Mouse (Mus musculus): ENCODE measurements around the gene Phf2. TPM values are rescaled to one million over a fixed set of nuclear protein-coding genes. Genes with fewer than 3 reads are reported as not detected.

The Phf2 gene
- 24.8 and 26.8 TPM in 2 replicates for total RNA-seq (2015)
- total RNA-seq (2017): 9.9 and 15.3 TPM in 2 replicates

DNA sequence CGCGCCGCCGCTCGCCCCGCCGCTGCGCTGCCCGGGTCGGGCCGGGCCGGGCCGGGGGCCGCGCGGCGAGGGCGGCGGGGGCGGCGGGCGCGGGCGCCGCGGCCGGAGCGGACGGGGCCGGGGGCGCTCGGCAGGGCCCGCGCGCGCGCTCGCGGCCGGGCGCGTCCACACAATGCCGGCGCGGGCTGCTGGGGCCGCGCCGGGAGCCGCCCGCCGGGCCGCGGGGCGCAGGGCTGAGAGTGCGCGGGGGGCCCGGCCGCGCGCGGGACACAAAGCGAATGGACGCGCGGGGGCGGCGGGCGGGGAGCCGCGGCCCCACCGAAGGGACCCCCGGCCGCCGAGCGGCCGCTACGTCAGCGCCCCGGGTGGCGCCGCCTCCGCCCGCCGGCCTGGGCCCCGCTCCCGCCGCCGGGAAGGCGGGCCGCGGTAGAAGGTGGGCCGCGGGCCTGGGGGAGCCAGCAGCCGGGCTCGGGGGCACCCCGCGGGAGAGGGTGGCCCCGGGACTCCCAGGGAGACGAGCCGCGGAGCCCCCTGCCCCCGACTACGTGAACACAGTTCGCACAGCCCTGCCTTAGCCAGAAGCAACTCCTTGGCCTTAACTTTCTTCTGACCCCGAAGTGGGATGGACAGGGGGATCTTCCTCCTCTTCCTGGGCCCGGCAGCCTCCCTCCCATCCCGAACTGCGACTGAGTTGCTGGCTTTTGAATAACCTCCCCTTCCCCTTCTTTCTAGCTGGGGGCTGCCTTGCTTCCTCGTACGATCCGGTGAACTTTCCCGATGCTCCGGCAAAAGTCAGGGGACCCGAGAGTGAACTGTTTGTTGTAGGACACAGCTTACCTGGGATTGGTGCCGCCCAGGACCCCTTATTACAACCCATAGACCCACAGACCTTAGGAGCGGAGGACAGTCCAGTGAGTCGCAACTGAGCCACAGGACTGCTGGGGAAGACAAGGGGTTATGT lies at the start of gene Phf2:
Gene Phf2 (minus strand): TSS at position 349 of the 961 bp plus-strand sequence.
- ATAC-seq (ENCODE audit: poor library complexity, severe bottlenecking): peak; percentile 10; the same call in 1 of the 2 replicates

DNA sequence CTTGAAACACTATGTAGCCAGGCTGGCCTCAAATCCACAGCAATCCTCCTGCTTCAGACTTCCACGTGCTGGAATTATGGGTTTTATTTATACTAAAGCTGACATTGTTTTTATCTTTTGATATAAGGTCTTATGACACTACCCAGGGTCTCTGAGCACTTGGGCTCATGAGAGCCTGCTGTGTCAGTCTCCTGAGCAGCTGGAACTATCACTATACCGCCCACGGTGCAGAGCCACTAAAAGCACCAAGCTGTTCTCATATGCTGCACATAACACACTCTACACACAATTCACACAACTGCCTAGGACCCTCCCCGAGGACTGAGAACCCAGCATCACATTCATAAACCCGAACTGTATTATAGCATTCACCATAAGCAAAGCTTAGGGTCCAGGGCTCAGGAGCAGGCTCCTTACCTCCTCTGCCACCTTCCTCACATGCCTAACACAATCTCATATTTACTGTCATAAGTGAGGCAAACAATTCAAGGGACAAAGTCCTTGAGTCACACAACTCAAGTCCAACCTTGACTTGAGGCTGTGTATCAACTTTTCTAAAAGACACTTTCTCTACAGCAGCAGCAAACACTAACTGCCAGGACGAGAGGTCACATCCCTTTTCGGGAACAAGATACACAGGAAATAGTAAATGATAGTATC lies 49.0 kb upstream of the Phf2 start:
- ATAC-seq (ENCODE audit: poor library complexity, severe bottlenecking): no peak

DNA sequence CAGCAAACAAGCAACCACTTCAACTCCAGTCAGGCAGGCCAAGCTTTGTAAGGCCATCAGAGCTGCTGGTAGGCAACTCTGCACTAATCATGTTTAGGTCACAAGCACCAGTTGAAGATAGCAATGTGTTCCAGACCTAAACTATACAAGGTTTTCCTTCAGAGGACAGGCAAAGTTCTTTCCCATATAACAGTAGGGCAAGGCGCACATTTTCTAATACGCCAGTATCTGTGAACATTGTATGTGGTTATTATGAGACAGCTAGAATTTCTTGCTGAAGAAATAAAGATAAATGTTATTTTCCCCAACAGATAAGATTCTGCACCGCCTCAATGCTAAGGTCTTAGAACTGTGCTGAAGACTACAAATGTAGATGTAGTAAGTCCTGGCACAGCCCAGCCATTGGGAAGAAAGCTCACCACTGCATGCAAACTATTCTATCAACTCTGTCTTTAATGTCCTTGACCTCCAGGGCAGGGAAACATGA lies 46.2 kb upstream of the Phf2 start:
- ATAC-seq (ENCODE audit: poor library complexity, severe bottlenecking): no peak

DNA sequence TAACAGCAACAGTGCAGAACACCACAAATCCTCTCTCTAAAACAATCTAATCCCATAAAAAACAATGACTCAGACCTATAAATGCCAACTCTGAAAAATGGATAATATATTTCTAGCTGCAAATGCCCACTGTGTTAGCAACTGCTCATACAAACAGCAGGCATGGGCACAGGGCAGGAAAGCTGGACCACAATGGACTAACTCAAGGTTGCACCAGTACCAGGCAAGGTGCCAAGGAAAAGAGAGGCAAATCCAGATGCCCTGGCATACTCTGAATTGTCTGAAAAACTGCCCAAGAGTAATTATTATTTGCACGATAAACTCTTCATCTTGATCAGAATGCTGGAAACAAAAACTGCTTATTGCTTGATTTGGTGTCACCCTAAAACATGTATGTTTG lies 42.8 kb upstream of the Phf2 start:
- ATAC-seq (ENCODE audit: poor library complexity, severe bottlenecking): no peak

DNA sequence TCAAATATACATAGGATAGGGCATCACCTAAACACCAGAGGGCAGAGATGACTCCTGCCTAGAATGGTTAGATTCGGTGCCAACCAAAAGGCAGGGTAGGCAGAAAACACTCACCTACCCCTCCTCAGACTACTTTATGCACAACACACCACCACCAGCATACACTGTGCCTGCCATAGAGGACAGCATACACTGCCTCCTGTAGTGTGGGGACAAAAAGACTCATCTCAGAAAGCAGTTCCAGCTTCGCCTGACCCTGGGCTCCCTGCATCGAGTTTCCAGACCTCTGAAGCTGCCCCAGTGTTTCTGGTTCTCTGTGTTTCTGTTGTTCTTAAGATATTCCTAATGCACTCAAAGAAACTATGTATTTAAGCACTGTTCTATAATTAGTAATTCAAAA lies 42.2 kb upstream of the Phf2 start:
- ATAC-seq (ENCODE audit: poor library complexity, severe bottlenecking): no peak

DNA sequence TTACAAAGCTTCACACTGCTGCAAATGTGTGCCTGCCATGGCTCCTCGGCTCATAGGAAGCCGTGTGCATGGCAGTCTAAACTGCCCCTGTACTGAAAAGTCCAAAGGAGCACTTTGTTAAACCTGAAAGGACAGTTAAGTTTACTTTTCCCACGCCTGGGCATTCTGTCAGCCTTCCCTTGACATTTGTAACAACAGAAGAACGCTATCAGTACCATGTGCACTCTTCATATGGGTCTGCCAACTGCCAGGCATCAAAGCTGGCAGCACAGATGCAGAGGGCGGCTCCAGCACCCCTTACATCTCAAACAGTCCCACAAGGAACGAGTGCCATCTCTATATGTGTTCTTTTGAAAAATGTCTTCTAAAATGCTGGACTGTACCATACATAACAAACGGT lies 40.5 kb upstream of the Phf2 start:
- ATAC-seq (ENCODE audit: poor library complexity, severe bottlenecking): no peak

DNA sequence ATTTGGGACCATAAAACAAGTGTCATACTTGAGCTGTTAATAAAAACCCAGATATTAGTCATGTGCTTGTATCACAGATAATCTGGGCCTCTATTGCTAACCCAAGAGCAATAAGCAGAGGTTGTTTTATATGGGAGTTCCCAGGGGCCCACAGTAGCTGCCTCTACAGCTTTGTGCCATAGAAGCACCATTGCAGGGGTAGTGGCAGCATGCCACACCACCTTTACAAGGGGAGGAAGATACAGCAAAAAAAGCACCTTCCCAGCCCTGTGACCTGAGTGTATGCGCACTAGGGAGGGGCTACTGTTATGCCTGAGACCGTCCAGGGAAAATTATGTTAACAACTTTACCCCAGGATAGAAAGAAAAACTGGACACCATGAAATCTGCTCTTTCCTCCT lies 34.5 kb upstream of the Phf2 start:
- no peak for ATAC-seq (ENCODE audit: poor library complexity, severe bottlenecking)

DNA sequence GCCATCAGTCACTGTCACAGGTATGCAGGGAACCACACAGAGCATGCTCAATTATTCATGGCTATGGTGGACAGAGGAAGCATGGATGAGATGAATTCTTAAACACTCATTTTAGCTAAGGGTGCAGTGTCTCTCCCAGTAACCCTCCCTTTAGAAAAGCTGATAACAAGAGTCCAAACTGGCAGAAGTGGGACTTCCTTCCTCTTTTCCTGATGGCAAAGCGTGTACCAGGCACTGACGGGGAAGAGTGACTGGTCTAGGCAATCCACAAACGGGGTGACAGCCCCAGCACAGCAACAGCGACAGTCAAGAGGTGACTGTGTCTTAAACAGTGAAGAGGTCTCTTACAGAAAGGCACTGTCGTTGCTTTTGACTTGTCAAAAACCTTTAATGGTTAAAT lies 24.5 kb upstream of the Phf2 start:
- no peak for ATAC-seq (ENCODE audit: poor library complexity, severe bottlenecking)

DNA sequence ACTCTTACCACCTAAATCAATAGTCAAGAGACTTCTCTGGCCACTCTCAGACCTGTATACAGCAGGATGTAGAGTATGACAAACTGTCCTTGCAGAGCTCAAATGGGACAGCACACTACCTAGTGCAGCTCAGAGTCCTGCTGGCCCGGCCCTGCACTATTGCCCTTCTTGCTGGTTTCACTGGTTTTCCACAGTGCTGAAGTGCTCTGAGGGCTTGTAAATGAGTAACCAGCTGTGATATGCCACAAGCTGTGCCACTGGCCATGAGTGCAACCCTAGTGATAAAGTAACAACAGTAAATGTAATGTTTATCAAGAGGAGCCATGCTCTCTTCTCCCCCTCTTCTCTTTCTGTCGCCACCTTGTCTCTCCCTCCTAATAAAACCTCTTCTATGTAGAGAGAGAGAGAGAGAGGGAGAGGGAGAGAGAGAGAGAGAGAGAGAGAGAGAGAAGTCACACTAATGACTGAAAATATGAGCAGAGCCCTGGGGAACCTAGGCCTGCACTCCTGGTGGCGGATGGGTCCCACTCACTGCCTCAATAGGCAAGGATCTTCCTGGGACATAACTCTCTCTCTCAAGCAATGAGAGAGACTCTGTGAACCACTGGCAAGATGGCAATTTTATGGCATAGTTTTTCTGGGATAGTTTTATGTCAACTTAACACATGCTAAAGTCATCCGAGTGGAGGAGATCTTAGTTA lies 19.5 kb upstream of the Phf2 start:
- ATAC-seq (ENCODE audit: poor library complexity, severe bottlenecking): no peak

DNA sequence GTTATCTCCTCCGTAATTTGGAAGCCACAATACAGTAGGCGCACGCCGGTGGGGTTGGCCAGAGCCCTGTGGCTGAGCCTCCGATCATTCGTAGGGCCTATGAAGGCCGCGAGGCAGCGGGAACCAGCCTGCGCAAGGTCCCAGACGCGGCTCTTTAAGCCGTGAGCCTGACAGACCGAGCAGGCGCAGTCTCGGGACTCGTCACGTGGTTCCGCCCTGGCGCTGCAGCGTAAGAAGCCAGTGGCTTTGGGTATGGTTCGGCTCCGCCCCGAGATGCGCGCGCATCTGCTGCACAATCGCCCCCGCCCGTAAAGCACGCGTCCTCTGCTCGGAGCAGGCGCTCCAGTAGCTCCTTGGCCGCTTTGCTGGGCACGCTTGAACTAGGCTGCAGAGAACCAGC lies 7.6 kb upstream of the Phf2 start:
- ATAC-seq (ENCODE audit: poor library complexity, severe bottlenecking): peak; percentile 99

DNA sequence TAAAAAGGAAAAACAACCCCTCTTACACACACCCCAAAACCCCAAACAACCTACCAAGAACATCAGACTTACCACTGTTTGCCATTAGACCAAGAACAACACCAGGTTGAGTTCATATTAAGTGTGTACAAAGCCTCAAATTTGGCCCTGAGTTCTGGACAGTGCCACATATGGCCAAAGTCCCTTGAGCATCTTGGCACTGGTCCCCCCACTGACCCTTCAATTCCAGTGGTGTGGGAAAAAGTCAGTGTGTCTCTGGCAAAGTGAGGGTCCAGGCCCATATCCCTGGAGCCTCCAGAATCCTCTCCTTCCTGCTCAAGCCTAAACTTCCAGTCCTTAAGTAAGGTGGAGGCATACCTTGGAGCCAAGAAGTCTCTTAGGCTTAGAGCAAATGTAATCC lies 6.9 kb upstream of the Phf2 start:
- no peak for ATAC-seq (ENCODE audit: poor library complexity, severe bottlenecking)

DNA sequence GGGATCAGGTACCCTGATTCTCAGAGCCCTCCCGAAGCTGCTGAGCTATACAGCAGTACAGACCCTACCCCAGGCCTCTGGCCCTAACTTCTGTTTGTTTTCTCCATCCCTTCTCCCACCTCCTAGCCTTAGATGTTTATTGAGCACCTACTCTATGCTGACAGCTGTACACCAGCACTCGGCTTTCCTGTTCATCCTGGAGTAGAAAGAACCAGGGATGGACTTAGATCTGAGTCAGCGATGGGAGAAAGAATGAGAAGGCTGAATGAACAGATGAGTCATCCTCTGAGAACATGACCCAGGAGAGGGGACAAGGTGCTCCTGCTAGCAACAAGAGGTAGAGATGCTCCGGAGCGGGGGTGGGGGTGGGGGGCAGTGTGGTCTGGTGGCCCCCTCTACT lies 1.8 kb upstream of the Phf2 start:
- no peak for ATAC-seq (ENCODE audit: poor library complexity, severe bottlenecking)

DNA sequence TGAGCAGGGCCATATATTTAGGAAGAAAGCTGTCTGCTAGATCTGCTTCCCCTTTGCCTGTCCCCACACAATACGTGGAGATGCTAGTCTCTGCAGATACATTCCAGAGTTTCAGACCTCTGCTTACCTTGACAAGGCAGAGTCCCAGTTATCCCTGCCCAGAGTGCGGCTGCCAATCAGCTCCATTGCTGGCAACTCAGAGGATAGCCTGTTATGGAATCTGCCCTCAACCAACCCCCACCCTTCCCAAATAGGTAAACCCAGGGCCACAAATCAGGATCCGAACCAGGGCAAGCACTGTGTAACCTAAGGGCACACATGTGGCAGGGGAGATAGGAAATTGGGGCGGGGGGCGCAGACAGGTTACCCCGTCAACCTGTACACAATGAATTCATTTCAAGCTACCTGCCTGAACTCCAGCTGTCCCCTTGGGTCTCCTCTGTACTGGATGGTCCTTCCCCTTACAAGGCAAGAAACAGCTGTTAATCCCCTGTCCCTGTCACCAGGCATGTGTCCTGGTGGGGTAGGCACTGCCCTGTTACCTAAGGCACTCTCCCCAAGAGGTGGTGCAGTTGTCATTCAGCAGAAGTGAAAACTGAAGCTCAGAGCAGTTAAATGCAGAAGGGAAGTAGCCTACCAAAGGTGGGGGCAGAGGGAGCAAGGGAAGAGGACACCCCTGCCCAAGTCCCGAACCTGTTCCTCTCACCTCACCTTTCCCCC lies 1.1 kb upstream of the Phf2 start:
- peak; percentile 60 for ATAC-seq (ENCODE audit: poor library complexity, severe bottlenecking)

DNA sequence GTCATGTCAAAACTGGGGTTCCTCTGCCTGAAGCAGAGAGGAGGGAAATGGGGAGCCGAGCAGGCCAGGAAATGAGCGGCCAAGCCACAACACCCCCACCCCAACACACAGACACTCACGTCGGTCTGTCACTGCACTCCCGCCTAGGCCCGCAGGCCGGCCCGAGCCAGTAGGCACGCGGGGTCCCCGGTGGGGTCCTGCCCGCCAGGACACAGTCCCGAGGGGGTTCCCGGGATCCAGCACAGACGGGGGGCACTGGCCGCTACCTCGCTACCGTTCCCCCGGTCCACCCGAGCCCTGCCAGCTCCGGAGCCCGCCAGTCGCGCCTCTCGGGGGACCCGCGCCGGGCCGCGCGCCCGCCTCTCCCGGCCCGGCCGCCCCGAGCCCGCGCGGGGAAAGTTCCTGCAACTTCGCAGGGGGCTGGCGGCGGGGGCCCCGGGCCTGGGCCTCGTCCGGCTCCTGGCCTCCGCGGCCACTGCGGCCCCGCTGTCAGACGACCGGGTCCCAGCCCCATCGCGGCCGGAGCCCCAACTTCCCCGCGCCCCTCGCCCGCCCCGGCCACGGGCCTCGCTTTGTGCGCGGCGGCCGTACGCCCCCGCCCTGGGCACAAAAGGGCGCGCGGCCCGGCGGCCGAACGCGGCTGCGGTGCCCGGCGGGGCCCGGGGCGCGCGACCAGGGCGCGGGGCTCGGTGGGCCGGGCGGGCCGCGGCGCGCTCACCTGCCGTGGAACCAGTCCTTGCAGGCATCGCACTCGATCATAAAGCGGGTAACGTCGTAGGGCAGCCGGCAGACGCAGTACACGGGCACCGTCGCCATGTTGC lies 759 bp downstream of the Phf2 start:
- peak; percentile 55 for ATAC-seq (ENCODE audit: poor library complexity, severe bottlenecking)

DNA sequence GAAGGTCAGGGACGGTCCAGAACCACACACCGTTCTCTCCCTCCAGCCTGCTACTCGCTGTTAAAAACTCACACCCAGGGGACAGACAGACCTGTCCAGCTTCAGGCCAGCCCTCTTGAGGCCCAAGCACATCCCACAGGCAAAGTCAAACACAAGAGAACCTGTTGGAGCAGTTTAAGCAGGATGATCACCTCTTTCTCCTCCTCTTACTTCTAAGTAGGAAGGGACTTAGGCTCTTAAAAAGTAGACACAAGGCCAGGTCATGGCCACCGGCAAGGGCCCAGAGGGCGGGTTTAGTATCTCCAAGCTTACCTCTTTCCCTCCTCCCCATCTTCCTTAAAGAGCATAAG lies 1.3 kb downstream of the Phf2 start:
- no peak for ATAC-seq (ENCODE audit: poor library complexity, severe bottlenecking)

DNA sequence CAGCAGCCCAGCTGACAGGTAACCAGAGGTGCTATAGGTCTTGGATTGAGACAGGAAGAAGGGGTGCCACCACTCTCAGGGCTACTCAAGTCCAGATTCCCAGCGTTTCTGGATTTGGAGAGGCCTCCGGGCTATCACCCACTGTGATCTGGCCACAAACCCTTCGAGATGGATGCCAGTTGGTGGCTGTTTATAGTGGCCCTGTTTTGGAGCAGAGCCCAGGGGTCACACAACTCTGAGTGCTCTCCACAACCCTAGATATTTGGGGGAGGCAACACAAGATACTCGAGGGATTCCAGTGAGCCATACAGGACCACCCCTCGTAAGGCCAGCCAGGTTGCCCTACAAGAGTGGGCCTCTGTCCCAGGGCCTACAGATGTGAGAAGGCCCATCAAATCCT lies 1.8 kb downstream of the Phf2 start:
- no peak for ATAC-seq (ENCODE audit: poor library complexity, severe bottlenecking)

DNA sequence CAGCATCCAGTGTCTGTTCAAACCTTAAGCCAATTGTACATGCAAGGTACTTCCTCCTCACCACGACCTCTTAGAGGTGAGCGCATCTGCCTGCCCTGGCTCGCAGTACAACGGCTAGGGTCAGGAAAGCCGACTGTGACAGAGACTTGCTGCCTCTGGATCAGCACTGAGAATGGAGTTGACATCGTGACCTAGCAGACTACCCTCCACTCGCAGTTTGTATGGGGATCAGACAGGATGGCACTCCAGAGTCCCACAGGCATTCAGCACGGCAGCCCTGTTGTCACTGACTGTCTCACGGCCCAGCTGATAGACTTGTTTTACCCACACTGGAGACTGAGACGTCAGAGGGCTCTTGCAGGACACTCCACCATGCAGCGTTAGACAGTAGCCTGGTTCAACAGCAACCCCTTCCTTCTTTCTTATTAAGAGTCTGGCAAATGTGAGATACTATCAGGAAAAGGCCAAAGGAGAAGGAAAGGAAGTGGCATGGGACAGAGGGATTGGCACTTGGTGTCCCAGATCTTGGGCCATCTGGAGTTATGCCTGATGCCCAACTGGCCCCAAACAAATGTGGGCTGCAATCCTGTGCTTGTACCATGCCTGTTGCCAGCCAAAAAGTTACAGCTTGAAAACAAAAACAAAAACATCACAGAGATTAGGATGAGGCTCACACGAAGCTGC lies 6.1 kb downstream of the Phf2 start:
- no peak for ATAC-seq (ENCODE audit: poor library complexity, severe bottlenecking)

DNA sequence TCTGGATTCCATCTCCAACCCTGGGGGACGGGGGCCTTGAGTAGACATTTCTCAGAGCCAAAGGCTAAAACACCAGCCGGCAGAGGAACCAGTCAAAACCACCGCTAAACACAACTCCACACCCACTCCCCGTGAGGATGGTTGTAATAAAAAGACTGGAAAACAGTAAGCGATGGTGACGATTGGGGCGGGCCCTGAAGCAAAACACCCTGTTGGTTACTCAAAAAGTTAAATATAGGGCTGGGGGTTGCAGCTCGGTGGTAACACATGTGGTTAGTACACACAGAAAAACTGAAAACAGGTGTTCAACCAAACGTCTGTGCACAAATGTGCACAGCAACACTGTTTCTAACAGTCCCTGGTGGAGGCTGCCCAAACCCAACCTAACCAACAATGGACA lies 7.4 kb downstream of the Phf2 start:
- peak; percentile 31; the same call in 1 of the 2 replicates for ATAC-seq (ENCODE audit: poor library complexity, severe bottlenecking)

DNA sequence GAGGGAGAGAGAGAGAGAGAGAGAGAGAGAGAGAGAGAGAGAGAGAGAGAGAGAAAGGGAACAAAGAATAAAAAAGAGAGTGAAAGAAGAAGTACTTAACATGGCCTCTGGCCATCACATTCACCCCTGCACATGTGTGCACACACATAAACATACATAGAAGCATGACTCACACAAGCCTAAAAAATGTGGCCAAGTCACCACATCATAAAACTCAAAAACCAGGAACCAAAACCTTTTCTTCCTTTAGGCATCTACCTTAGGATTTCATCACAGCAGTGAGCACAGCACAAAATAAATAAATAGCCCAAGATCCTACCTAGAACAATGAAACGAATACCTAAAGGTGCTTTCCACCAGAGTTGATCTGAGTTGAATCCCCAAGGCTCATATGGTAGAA lies 9.0 kb downstream of the Phf2 start:
- ATAC-seq (ENCODE audit: poor library complexity, severe bottlenecking): peak; percentile 66
